Mouse (Mus musculus) neural tube, embryonic 13.5 days (tissue): Measurements from ENCODE around the gene Abraxas1. TPM values are rescaled to one million over a fixed set of nuclear protein-coding genes. Genes with fewer than 3 reads are reported as not detected.

Source experiments
- ATAC-seq: fragments of 200-750 bp; cut with Nextera tagmentation; 2 replicates; pipeline ENCODE4 v1.8.0; 2017; ENCODE audit warnings: low read depth, mild to moderate bottlenecking, moderate TSS enrichment, moderate library complexity
- H3K27ac ChIP-seq: fragments of 300-500 bp; sonication (generic); replicated peaks from 2 replicates; pipeline ENCODE4 v1.5.1; 2015; ENCODE audit warnings: moderate library complexity, mild to moderate bottlenecking, inconsistent platforms
- H3K27me3 ChIP-seq: fragments of 300-500 bp; sonication (generic); 2 replicates; pipeline ENCODE4 v1.6.1; 2015; ENCODE audit warnings: mild to moderate bottlenecking, inconsistent platforms
- H3K36me3 ChIP-seq: fragments of 300-500 bp; sonication (generic); 2 replicates; pipeline ENCODE4 v1.6.1; 2015; ENCODE audit warnings: mild to moderate bottlenecking, inconsistent platforms
- H3K4me1 ChIP-seq: fragments of 300-500 bp; sonication (generic); replicated peaks from 2 replicates; pipeline ENCODE4 v1.6.1; 2015; ENCODE audit warnings: inconsistent platforms
- H3K4me2 ChIP-seq: fragments of 300-500 bp; sonication (generic); 2 replicates; pipeline ENCODE4 v1.6.1; 2015; ENCODE audit warnings: inconsistent platforms, mild to moderate bottlenecking, moderate library complexity
- H3K4me3 ChIP-seq: fragments of 300-500 bp; sonication (generic); 2 replicates; pipeline ENCODE4 v1.5.1; 2015; ENCODE audit warnings: mild to moderate bottlenecking, inconsistent platforms
- H3K9ac ChIP-seq: fragments of 300-500 bp; sonication (generic); 2 replicates; pipeline ENCODE4 v1.6.1; 2015; ENCODE audit warnings: moderate library complexity, mild to moderate bottlenecking, inconsistent platforms
- H3K9me3 ChIP-seq: fragments of 300-500 bp; sonication (generic); 2 replicates; pipeline ENCODE4 v1.6.1; 2016; ENCODE audit warnings: inconsistent platforms
- WGBS: fragments of 180-500 bp; shearing (Covaris S2); methylation state at CpG from one replicate; pipeline ENCODE4 v1.1.7; 2015; 5-methylcytosine and 5-hydroxymethylcytosine counted together
- polyA plus RNA-seq: library from polyadenylated mRNA; unstranded; fragments of >200 nt; fragmentation: Nextera tagmentation; extraction: Ambion mirVana; gene quantifications from 2 replicates; pipeline ENCODE4 v1.2.1, GENCODE M21; 2015

The Abraxas1 gene
- 14.3 and 19.2 TPM in 2 replicates for polyA plus RNA-seq

DNA sequence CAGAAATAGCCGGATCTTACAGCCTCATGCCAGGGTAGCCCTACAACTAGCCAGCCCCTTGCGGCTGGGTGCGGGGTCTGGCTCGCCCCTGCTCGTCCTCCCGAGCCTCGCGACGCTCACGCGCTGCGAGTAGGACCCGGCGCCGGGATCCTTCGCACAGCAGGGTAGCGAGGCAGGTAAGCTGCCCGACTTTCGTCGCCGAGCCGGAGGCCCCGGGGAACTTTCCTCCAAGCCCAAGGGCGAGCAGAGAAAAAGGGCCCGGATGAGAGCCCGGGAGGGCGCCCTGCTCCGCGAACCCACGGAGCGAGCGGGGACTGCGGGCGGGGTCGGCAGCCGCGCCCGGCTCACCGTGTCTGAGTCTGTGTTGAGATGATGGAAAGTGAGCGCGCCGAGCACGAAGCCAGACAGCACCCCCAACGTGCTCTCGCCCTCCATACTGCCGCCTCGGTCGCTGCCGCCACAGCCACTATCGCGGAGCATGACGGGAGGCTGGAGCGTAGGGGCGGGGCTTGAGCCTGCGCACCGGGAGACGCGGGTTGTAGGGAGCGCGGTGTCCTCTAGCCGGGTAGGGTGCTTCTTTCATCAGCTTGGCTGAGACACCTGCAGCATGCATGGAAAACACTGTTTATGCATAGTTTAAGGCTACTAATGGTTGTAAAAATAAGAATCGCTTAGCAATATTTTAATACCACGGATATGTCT, at the start of gene Abraxas1:
TSS of gene Abraxas1 (minus strand) at position 483 of the 702 bp plus-strand sequence.
- H3K9me3 ChIP-seq = no peaks in the 10 kb centered on the region
- peaks cover 5% of the 10 kb centered on the region; the same call in 1 of the 2 replicates for H3K36me3 ChIP-seq
- peak within 1 kb of the TSS; percentile 88 for H3K4me2 ChIP-seq
- H3K27me3 ChIP-seq = no peaks in the 10 kb centered on the region
- ATAC-seq = peak; percentile 98
- under 1% methylated on average over 62 of the region's 63 CpGs for WGBS
- H3K9ac ChIP-seq = peak within 1 kb of the TSS; percentile 91
- peaks cover 9% of the 10 kb centered on the region for H3K4me1 ChIP-seq
- peak within 1 kb of the TSS; percentile 84 for H3K4me3 ChIP-seq
- peak within 1 kb of the TSS; percentile 85 for H3K27ac ChIP-seq

DNA sequence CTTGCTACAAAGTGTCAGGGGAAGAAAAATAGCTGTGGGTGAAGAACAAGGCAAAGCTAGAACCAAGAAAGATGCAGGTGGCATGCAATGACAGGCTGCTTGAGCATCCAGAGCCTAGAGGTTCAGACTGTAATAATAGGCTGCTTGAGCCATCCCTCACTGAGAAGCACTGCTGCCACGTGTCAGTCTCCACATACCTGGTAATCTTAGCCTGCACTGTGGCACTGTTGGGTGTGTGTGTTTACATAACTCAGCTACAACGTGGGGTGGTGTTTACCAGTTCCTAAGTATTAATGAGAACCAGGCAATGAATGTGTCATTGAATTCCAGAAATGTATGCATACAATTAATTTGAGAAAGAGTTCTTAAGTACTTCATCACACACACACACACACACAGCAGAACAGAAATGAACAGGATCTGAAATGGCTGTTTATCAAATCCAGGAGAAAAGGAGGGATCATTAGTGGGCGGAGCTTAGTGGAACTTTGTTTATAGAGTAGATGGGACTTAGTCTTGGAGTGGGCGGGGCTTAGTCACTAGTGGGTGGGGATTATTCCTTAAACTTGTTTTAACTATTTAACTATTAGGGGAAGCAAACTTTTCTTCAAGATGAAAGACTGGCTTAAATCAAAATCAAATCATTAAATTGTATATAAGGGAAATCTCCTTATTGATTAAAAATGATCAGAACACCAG, 48.6 kb upstream of the Abraxas1 start:
- Histone ChIP-seq H3K27ac (no peak overlapping the region), H3K4me1 (no peaks in the 10 kb centered on the region), H3K4me3 (no peak overlapping the region), H3K36me3 (no peaks in the 10 kb centered on the region), H3K27me3 (no peaks in the 10 kb centered on the region), H3K4me2 (no peak overlapping the region), H3K9me3 (no peaks in the 10 kb centered on the region), H3K9ac (no peak overlapping the region)
- WGBS = 78% methylated on average over 4 of the region's 4 CpGs
- ATAC-seq = no peak

DNA sequence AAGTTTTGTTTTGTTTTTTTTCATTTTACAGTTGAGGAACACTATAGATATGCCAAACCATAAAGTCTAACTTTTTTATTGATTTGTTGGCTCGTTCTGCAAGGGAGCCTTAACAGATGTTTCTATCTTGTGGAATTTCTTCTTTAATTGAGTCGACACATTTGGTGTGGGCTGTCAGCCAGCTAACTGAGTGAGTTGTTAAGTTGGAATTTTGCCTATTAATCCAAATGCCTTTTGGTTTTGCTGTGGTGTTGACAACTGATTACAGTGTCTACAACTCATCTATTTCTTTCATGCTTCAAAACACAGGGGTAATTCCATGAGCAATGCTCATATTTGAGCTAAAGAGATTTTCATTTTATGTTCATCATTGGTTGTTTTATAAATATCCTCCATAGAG, 45.4 kb upstream of the Abraxas1 start:
- no peak overlapping the region for H3K4me3 ChIP-seq
- 72% methylated on average over 2 of the region's 2 CpGs for WGBS
- no peak overlapping the region for H3K27ac ChIP-seq
- no peaks in the 10 kb centered on the region for H3K36me3 ChIP-seq
- H3K4me2 ChIP-seq = no peak overlapping the region
- H3K4me1 ChIP-seq = no peaks in the 10 kb centered on the region
- H3K9me3 ChIP-seq = no peaks in the 10 kb centered on the region
- ATAC-seq = no peak
- no peaks in the 10 kb centered on the region for H3K27me3 ChIP-seq
- no peak overlapping the region for H3K9ac ChIP-seq

DNA sequence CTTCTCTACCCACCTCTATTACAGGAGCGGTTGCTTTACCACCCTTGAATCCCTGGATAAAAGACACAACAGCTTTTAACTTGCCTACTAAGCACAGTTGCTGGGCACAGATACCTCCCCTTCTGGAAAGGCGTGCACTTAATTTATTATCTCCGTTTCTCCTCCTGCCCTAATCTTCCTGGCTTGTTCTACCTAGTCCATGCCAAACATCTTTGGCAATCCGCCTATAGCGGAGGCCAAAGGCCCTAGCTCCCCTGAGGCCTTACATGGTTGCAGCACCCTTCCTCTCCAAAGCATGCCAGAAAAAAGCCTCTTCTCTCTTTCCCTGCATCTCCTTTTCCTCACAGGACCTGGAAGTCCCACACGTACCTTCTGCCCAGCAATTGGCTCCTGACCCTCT, 43.7 kb upstream of the Abraxas1 start:
- no peak overlapping the region for H3K9ac ChIP-seq
- WGBS = 91% methylated on average over 6 of the region's 6 CpGs
- H3K9me3 ChIP-seq = no peaks in the 10 kb centered on the region
- no peaks in the 10 kb centered on the region for H3K27me3 ChIP-seq
- no peak for ATAC-seq
- no peak overlapping the region for H3K27ac ChIP-seq
- H3K4me3 ChIP-seq = no peak overlapping the region
- no peaks in the 10 kb centered on the region for H3K4me1 ChIP-seq
- no peak overlapping the region for H3K4me2 ChIP-seq
- H3K36me3 ChIP-seq = no peaks in the 10 kb centered on the region

DNA sequence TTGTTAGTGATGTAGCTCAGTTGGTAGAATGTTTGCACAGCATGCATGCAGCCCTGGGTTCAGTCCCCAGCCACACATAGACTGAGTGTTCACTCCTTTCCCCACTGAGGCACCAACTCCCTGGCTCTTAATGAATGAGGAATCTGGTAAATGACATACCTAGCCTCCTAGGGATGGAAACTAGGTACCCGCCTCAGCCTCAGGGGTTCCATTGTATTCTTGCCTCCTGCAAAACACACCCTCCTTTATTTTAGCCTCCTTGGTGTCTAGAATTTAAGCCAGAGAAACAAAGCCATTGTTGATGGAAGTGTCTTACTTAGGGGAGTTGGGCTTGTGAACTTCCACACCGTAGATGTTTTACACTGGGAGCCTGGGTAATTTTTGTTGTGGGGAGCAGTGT, 42.3 kb upstream of the Abraxas1 start:
- 68% methylated on average over 2 of the region's 2 CpGs for WGBS
- no peaks in the 10 kb centered on the region for H3K9me3 ChIP-seq
- H3K36me3 ChIP-seq = no peaks in the 10 kb centered on the region
- no peak overlapping the region for H3K4me2 ChIP-seq
- no peaks in the 10 kb centered on the region for H3K27me3 ChIP-seq
- no peak overlapping the region for H3K4me3 ChIP-seq
- H3K4me1 ChIP-seq = no peaks in the 10 kb centered on the region
- H3K27ac ChIP-seq = no peak overlapping the region
- no peak for ATAC-seq
- H3K9ac ChIP-seq = no peak overlapping the region

DNA sequence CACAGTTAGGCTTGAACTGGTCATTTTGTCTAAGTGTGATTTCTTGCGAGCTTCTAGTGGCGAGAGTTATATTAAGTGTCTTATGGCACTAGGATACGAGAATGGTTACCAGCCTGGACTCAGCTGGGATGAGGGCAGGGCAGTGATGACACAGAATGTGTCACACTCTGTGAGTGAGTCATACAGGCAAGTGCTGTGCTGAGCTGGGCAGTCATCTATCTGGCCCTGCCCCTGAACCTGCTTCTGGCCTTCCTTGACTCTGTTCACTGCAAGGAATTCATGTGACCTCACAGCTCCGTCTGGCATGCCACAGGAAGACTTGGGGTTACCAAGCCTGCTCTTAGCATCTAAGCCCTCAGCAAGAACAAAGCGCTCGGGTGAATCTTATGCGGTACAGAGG, 41.0 kb upstream of the Abraxas1 start:
- no peak overlapping the region for H3K9ac ChIP-seq
- ATAC-seq = no peak
- no peaks in the 10 kb centered on the region for H3K36me3 ChIP-seq
- no peak overlapping the region for H3K4me3 ChIP-seq
- H3K4me2 ChIP-seq = no peak overlapping the region
- H3K4me1 ChIP-seq = no peaks in the 10 kb centered on the region
- no peaks in the 10 kb centered on the region for H3K9me3 ChIP-seq
- 84% methylated on average over 7 of the region's 7 CpGs for WGBS
- no peak overlapping the region for H3K27ac ChIP-seq
- no peaks in the 10 kb centered on the region for H3K27me3 ChIP-seq

DNA sequence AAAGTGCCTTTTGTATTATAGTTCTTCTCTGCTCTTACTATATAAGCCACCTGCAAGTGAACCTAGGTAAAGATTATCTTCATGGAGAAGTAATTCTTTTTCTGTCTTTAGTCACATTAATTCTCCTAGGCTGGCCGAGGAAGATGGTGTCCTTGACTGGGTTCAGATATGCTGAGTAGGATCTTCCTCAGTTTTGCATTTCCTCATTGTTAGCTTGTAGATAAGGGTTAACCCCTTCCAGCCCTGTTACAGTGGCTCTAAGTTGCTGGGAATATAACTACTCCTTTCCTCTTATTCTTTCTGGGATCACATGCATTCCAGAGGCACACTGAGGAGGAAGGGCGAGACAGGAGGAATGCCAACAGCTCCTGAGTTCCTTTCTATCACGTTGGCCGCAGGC, 40.4 kb upstream of the Abraxas1 start:
- H3K27ac ChIP-seq = no peak overlapping the region
- WGBS = 79% methylated on average over 4 of the region's 4 CpGs
- no peak overlapping the region for H3K4me3 ChIP-seq

DNA sequence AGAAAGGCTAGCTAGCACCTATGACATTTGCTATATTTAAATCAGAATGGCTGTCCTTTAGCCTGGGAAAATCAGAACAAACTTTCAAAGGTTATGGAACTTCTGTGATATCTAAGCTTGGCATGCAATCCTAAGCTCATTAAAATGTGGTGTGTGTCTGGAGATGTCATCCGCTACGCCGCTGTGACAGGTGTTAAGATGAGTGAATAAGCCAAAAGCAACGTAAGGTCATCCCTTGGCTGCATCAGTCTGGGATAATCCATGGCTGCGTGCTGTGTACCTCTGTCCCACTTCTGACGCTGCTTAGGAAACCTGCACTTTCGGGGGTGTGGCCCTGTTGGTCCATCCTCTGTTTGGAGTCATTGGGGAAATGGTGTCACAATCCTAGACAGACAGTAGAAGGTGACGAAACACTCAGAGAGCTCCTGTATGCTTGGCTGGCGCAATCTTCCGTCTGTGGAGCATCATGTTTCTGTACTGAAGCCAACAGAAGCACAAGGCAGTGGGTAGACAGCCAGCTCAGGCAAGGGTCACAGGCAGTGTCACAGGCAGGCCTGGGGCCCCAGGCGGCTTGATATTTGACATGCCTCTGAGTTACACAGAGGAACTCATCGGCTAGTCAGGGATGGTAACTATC, 39.8 kb upstream of the Abraxas1 start:
- no peak for ATAC-seq
- 83% methylated on average over 12 of the region's 12 CpGs for WGBS
- no peaks in the 10 kb centered on the region for H3K36me3 ChIP-seq

More for the DNA sequence above, 40.4 kb upstream of the Abraxas1 start:
- Histone ChIP-seq H3K9me3 (no peaks in the 10 kb centered on the region), H3K4me2 (no peak overlapping the region), H3K27me3 (no peaks in the 10 kb centered on the region), H3K36me3 (no peaks in the 10 kb centered on the region), H3K9ac (no peak overlapping the region), H3K4me1 (no peaks in the 10 kb centered on the region)
- ATAC-seq = no peak

DNA sequence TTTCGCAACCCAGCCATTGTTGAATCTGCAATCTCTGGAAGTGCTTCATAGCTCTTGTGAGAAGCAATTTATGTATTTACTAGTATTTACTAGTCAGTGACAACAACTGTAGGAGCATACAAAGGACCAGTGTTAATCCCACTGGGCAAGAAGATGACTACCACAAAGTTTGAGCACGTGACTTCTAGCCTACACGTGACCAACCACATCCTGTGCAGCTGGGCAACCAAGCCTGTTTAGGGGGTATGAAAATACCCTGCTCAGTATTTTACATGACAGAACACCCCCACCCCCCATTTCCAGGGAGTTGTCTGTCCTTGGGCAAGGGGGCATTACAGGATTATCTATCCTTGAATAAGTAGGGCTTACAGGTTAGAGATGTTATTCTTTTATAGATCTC, 35.8 kb upstream of the Abraxas1 start:
- WGBS = 84% methylated on average over 3 of the region's 3 CpGs

More for the DNA sequence above, 39.8 kb upstream of the Abraxas1 start:
- no peaks in the 10 kb centered on the region for H3K4me1 ChIP-seq
- H3K9me3 ChIP-seq = no peaks in the 10 kb centered on the region
- no peak overlapping the region for H3K4me2 ChIP-seq
- H3K27ac ChIP-seq = no peak overlapping the region
- H3K27me3 ChIP-seq = no peaks in the 10 kb centered on the region
- H3K9ac ChIP-seq = no peak overlapping the region
- no peak overlapping the region for H3K4me3 ChIP-seq

DNA sequence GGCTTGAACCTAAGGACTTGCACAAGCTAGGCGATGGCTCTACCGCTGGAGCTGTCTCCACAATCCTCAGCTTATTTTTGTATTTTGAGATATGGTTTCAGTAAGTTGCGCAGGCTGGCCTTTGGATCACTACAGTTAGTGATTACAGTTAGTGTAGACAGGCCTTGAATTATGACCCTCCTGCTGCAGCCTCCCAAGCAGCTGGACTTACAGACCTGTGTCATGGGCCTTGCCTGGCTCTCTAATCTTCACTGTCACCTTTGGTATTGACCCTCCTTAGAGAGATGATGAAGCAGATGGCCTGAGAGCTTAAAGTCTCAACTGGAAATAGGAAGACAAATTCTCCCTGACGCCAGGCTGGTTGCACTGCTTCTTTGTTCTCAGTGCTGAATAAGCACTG, 33.2 kb upstream of the Abraxas1 start:
- no peak overlapping the region for H3K4me3 ChIP-seq
- no peak for ATAC-seq
- H3K9me3 ChIP-seq = no peaks in the 10 kb centered on the region
- H3K27ac ChIP-seq = no peak overlapping the region
- WGBS = 87% methylated on average over 4 of the region's 4 CpGs
- H3K4me2 ChIP-seq = no peak overlapping the region
- no peak overlapping the region for H3K9ac ChIP-seq
- no peaks in the 10 kb centered on the region for H3K4me1 ChIP-seq
- H3K27me3 ChIP-seq = peaks cover 4% of the 10 kb centered on the region; the same call in 1 of the 2 replicates
- H3K36me3 ChIP-seq = no peaks in the 10 kb centered on the region

More for the DNA sequence above, 35.8 kb upstream of the Abraxas1 start:
- ATAC-seq = no peak
- Histone ChIP-seq H3K4me1 (no peaks in the 10 kb centered on the region), H3K4me3 (no peak overlapping the region), H3K27ac (no peak overlapping the region), H3K36me3 (no peaks in the 10 kb centered on the region), H3K27me3 (no peaks in the 10 kb centered on the region), H3K4me2 (no peak overlapping the region), H3K9me3 (no peaks in the 10 kb centered on the region), H3K9ac (no peak overlapping the region)

DNA sequence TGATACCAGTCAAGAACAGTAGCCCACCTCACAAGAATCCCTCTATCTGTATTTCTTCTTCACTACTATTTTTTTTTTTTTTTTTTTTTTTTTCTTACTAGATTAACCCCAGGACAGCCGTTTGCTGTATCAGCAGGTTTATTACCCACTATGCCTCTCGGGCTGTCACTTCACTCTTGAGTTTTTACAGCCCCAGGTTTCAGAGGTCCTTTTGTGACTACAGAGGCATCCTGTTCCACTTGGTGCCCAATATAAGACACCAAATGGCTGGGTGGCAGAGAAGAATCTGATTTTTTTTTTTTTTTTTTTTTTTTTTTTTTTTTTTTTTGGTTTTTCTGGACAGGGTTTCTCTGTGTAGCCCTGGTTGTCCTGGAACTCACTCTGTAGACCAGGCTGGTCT, 26.4 kb upstream of the Abraxas1 start:
- no peak for ATAC-seq

DNA sequence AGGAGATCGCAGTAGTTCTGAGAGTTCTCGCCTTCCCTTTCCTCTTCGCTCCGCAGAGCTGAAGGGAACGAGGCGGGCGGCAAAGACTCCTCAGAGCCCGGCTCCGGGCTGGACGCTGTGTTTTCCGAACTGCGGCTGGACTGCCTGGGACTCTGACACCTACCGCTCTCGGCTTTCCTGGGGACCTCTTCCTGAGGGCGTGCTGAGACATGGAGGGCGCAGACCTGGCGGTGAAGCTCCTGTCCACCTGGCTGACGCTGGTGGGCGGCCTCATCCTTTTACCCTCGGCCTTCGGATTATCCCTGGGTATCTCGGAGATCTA, 25.8 kb upstream of the Abraxas1 start:
- H3K9me3 ChIP-seq = peaks cover 10% of the 10 kb centered on the region; the same call in 1 of the 2 replicates
- peaks cover 24% of the 10 kb centered on the region for H3K4me1 ChIP-seq
- no peaks in the 10 kb centered on the region for H3K36me3 ChIP-seq
- H3K4me3 ChIP-seq = peak overlapping the region; percentile 60
- peak overlapping the region; percentile 99 for H3K4me2 ChIP-seq
- H3K9ac ChIP-seq = peak overlapping the region; percentile 65
- no peak for ATAC-seq
- 1% methylated on average over 22 of the region's 22 CpGs for WGBS
- H3K27ac ChIP-seq = no peak overlapping the region
- peaks cover 64% of the 10 kb centered on the region for H3K27me3 ChIP-seq

More for the DNA sequence above, 26.4 kb upstream of the Abraxas1 start:
- Histone ChIP-seq H3K27me3 (peaks cover 64% of the 10 kb centered on the region), H3K27ac (no peak overlapping the region), H3K4me3 (peak overlapping the region; percentile 60), H3K9me3 (0 out of 2 replicates have a peak, but pooled peaks cover 5% of the 10 kb centered on the region), H3K9ac (peak overlapping the region; percentile 65; the same call in 1 of the 2 replicates), H3K4me1 (peaks cover 24% of the 10 kb centered on the region), H3K4me2 (peak overlapping the region; percentile 99), H3K36me3 (no peaks in the 10 kb centered on the region)
- WGBS = 7% methylated on average over 2 of the region's 2 CpGs
